Mouse (Mus musculus): ENCODE data around the gene Slc5a1. TPM values are rescaled to one million over a fixed set of nuclear protein-coding genes. Genes with fewer than 3 reads are reported as not detected.

The Slc5a1 gene
- polyA plus RNA-seq, 1 experiment from 2014 or later, result 0.31 TPM

- no peak overlapping the region for H3K9ac ChIP-seq
- no peaks in the 10 kb centered on the region for H3K9me3 ChIP-seq
- ATAC-seq (ENCODE audit: low FRiP score, low read depth), result no peak
- H3K4me3 ChIP-seq, result no peak overlapping the region
- no peaks in the 10 kb centered on the region for H3K36me3 ChIP-seq
- no peaks in the 10 kb centered on the region for H3K27me3 ChIP-seq
- H3K4me1 ChIP-seq (replicated peaks), result no peaks in the 10 kb centered on the region; the same call in 1 of the 2 replicates
- H3K4me2 ChIP-seq, result no peak overlapping the region
- WGBS, result 67% methylated on average over 1 of the region's 1 CpGs
- no peak overlapping the region for H3K27ac ChIP-seq (replicated peaks)
These were observed 96.1 kb downstream of the Slc5a1 start for GRCm38 (mm10) chr5:33200071-33200470.

- Histone ChIP-seq H3K27ac (replicated peaks) (no peak overlapping the region), H3K4me1 (replicated peaks) (no peaks in the 10 kb centered on the region; the same call in 1 of the 2 replicates), H3K4me2 (no peak overlapping the region), H3K9me3 (no peaks in the 10 kb centered on the region), H3K27me3 (no peaks in the 10 kb centered on the region), H3K9ac (no peak overlapping the region), H3K36me3 (no peaks in the 10 kb centered on the region), H3K4me3 (no peak overlapping the region)
- 63% methylated on average over 13 of the region's 13 CpGs for WGBS
- no peak for ATAC-seq (ENCODE audit: low FRiP score, low read depth)
These were observed 97.7 kb downstream of the Slc5a1 start for GRCm38 (mm10) chr5:33201697-33202096.

- Histone ChIP-seq H3K4me3 (no peak overlapping the region), H3K36me3 (no peaks in the 10 kb centered on the region), H3K4me2 (no peak overlapping the region), H3K9ac (no peak overlapping the region), H3K9me3 (no peaks in the 10 kb centered on the region), H3K27me3 (no peaks in the 10 kb centered on the region), H3K4me1 (replicated peaks) (no peaks in the 10 kb centered on the region; the same call in 1 of the 2 replicates), H3K27ac (replicated peaks) (no peak overlapping the region)
- ATAC-seq (ENCODE audit: low FRiP score, low read depth), result no peak
- WGBS, result 86% methylated on average over 13 of the region's 13 CpGs
These were observed 98.6 kb downstream of the Slc5a1 start for GRCm38 (mm10) chr5:33202516-33203170.

GRCm38 (mm10) chr5:33203171-33203565, 99.1 kb downstream of the Slc5a1 start:
- 86% methylated on average over 6 of the region's 6 CpGs for WGBS
- Histone ChIP-seq H3K36me3 (no peaks in the 10 kb centered on the region), H3K4me2 (no peak overlapping the region), H3K4me3 (no peak overlapping the region), H3K27ac (replicated peaks) (no peak overlapping the region), H3K9ac (no peak overlapping the region), H3K27me3 (no peaks in the 10 kb centered on the region), H3K9me3 (no peaks in the 10 kb centered on the region), H3K4me1 (replicated peaks) (no peaks in the 10 kb centered on the region; the same call in 1 of the 2 replicates)
- ATAC-seq (ENCODE audit: low FRiP score, low read depth), result no peak

GRCm38 (mm10) chr5:33203691-33204242, 99.7 kb downstream of the Slc5a1 start:
- no peaks in the 10 kb centered on the region for H3K27me3 ChIP-seq
- H3K4me2 ChIP-seq, result peak overlapping the region; percentile 32
- H3K9me3 ChIP-seq, result no peaks in the 10 kb centered on the region
- no peak overlapping the region for H3K9ac ChIP-seq
- H3K4me1 ChIP-seq (replicated peaks), result no peaks in the 10 kb centered on the region; the same call in 1 of the 2 replicates
- WGBS, result 15% methylated on average over 9 of the region's 9 CpGs
- H3K27ac ChIP-seq (replicated peaks), result no peak overlapping the region
- H3K36me3 ChIP-seq, result no peaks in the 10 kb centered on the region
- H3K4me3 ChIP-seq, result no peak overlapping the region
- ATAC-seq (ENCODE audit: low FRiP score, low read depth), result peak; percentile 74

- ATAC-seq (ENCODE audit: low FRiP score, low read depth), result no peak
- Histone ChIP-seq H3K4me2 (no peak overlapping the region), H3K4me1 (replicated peaks) (no peaks in the 10 kb centered on the region; the same call in 1 of the 2 replicates), H3K9ac (no peak overlapping the region), H3K27ac (replicated peaks) (no peak overlapping the region), H3K36me3 (no peaks in the 10 kb centered on the region), H3K9me3 (no peaks in the 10 kb centered on the region), H3K27me3 (no peaks in the 10 kb centered on the region), H3K4me3 (no peak overlapping the region)
- 86% methylated on average over 7 of the region's 7 CpGs for WGBS
These were observed 100.3 kb downstream of the Slc5a1 start for GRCm38 (mm10) chr5:33204284-33204683.

- Histone ChIP-seq H3K27ac (replicated peaks) (no peak overlapping the region), H3K36me3 (no peaks in the 10 kb centered on the region), H3K27me3 (no peaks in the 10 kb centered on the region), H3K9me3 (no peaks in the 10 kb centered on the region), H3K4me3 (no peak overlapping the region), H3K4me2 (no peak overlapping the region), H3K4me1 (replicated peaks) (no peaks in the 10 kb centered on the region; the same call in 1 of the 2 replicates), H3K9ac (no peak overlapping the region)
- 94% methylated on average over 7 of the region's 7 CpGs for WGBS
- ATAC-seq (ENCODE audit: low FRiP score, low read depth), result no peak
These were observed 102.3 kb downstream of the Slc5a1 start for GRCm38 (mm10) chr5:33206328-33206727.

GRCm38 (mm10) chr5:33207136-33207535, 103.1 kb downstream of the Slc5a1 start:
- Histone ChIP-seq H3K27me3 (no peaks in the 10 kb centered on the region), H3K4me3 (no peak overlapping the region), H3K36me3 (no peaks in the 10 kb centered on the region), H3K4me1 (replicated peaks) (no peaks in the 10 kb centered on the region; the same call in 1 of the 2 replicates), H3K9ac (no peak overlapping the region), H3K27ac (replicated peaks) (no peak overlapping the region), H3K9me3 (no peaks in the 10 kb centered on the region), H3K4me2 (no peak overlapping the region)
- 60% methylated on average over 9 of the region's 9 CpGs for WGBS
- ATAC-seq (ENCODE audit: low FRiP score, low read depth), result no peak

GRCm38 (mm10) chr5:33208533-33209245, 104.7 kb downstream of the Slc5a1 start:
- Histone ChIP-seq H3K9me3 (no peaks in the 10 kb centered on the region), H3K4me1 (replicated peaks) (no peaks in the 10 kb centered on the region; the same call in 1 of the 2 replicates), H3K36me3 (no peaks in the 10 kb centered on the region), H3K4me2 (no peak overlapping the region), H3K27me3 (no peaks in the 10 kb centered on the region), H3K9ac (no peak overlapping the region), H3K4me3 (no peak overlapping the region), H3K27ac (replicated peaks) (no peak overlapping the region)
- no peak for ATAC-seq (ENCODE audit: low FRiP score, low read depth)
- WGBS, result 78% methylated on average over 14 of the region's 14 CpGs

GRCm38 (mm10) chr5:33210515-33210914, 106.5 kb downstream of the Slc5a1 start:
- Histone ChIP-seq H3K36me3 (no peaks in the 10 kb centered on the region), H3K27ac (replicated peaks) (no peak overlapping the region), H3K9ac (no peak overlapping the region), H3K4me2 (no peak overlapping the region), H3K9me3 (no peaks in the 10 kb centered on the region), H3K27me3 (no peaks in the 10 kb centered on the region), H3K4me3 (no peak overlapping the region), H3K4me1 (replicated peaks) (no peaks in the 10 kb centered on the region)
- WGBS, result 92% methylated on average over 3 of the region's 3 CpGs
- no peak for ATAC-seq (ENCODE audit: low FRiP score, low read depth)

- WGBS, result 86% methylated on average over 5 of the region's 5 CpGs
- Histone ChIP-seq H3K36me3 (no peaks in the 10 kb centered on the region), H3K4me2 (no peak overlapping the region), H3K9me3 (no peaks in the 10 kb centered on the region), H3K4me3 (no peak overlapping the region), H3K27me3 (no peaks in the 10 kb centered on the region), H3K4me1 (replicated peaks) (no peaks in the 10 kb centered on the region), H3K27ac (replicated peaks) (no peak overlapping the region), H3K9ac (no peak overlapping the region)
- ATAC-seq (ENCODE audit: low FRiP score, low read depth), result no peak
These were observed 107.2 kb downstream of the Slc5a1 start for GRCm38 (mm10) chr5:33211254-33211653.

Data from hindbrain, embryonic 15.5 days (tissue).